Mouse (Mus musculus) A20 (cell line): ENCODE results near the gene Ddi2.

Source experiments
- DNase-seq: peaks from one replicate; pipeline ENCODE4 v3.0.0-alpha.2; 2011; ENCODE audit warnings: low read depth, low spot score

Gene Ddi2

DNA sequence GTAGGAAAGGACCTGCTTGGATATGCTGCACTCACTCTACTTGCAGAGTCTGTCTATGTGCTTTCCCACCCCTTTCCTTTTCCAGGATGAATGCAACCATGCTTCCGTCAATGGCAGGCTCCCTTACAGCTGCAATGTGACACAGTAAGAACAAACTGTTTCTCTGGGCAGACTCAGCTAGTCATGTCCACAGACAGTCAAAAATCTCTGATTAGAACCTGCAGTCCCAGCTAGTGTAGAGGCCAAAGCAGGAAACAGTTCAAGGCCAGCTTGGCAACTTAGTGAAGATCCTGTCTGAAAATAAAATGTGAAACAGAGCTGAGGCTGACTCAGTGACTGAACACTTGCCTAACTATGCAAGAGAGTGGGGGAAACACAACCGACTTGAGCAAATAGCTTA lies 18.6 kb downstream of the Ddi2 start:
- DNase-seq, result no peak

DNA sequence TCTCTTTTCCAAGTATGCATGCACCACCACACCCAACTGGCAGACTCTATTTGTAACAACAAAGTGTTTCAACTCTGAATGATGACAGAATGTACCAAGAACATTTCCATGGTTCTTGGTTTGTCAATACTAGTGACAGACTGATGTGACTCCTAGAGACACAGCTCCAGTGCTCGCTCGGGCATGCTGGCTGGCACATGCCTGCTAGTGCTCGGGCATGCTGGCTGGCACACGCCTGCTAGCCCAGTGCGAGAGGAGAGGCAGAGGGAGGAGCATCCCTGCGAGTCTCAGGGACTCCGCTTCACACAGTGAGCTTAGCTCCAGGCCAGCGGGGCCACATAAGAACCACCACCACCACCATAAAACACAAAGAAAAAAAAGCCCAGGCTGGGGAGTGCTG lies 28.5 kb downstream of the Ddi2 start:
- no peak for DNase-seq

DNA sequence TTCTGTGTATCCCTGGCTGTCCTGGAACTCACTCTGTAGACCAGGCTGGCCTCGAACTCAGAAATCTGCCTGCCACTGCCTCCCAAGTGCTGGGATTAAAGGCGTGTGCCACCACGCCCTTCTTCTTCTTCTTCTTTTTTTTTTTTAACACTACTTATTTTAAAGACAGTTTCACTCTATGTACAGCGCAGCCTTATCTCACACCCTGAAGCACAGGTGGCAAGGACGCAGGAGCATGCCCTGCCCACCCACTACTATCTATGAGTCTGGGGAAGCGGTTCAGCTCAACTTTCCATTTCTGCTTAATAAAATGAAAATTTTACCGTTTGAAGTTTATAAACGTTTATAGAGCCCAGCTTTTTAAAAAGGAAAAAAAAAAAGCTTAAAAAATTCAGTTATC lies 34.7 kb downstream of the Ddi2 start:
- DNase-seq, result no peak

DNA sequence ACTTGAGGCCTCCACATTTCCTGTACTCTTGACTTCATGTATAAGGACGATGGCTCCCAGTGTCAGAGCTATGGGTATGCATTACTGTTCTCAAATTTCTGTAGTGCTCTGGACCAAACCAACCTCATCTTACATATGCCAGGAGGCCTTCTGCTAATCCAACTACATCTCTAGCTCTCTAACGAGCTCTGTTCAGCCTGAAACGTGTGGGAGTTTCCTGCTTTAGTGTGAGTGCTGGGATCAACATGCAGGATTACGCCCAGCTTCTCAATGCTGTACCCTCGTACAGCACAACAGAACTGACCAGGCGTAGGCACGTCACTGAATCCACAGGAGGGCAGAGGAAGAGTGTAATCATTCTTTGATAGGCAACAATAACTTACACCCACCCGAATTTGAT lies 36.7 kb downstream of the Ddi2 start:
- no peak for DNase-seq

DNA sequence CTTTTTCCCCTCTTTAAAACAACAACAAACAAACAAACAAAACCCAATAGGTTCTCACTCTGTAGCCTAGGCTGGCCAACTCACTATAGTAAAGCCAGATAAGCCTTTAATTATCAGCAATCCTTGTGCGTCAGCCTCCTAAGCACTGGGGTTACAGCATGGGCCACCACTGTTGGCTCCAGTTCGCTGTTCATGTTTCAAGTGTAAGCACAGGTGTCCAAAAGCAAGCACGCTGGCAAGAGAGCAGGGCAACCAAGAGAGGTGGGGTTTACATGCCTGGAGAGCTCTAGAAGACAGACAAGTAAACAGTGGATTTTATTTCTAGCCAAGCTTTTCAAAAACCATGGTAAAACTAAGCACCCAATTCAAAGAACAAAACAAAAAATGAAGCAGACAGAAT lies 37.1 kb downstream of the Ddi2 start:
- no peak for DNase-seq

DNA sequence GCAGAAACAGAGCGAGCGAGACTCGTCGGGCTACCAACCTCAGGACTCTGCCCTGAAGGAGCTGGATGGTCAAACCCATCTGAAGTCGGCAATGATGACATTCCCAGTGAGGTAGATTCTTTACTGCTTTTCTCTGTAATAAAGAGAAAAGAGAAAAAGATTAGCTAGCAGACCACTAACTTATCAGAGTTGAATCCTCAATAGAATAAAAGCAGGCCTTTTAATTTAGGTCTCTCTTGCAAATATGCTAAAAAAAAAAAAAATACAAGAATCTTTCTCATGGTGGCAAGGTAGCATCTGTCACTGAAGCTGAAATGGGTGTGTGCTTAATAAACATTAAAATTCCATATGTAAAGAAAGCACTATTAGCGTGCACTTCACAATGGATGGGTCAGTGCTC lies 37.7 kb downstream of the Ddi2 start, which contains the start of gene Rsc1a1:
Gene Rsc1a1 (minus strand): TSS at position 101 of the 400 bp plus-strand sequence.
- DNase-seq, result no peak

DNA sequence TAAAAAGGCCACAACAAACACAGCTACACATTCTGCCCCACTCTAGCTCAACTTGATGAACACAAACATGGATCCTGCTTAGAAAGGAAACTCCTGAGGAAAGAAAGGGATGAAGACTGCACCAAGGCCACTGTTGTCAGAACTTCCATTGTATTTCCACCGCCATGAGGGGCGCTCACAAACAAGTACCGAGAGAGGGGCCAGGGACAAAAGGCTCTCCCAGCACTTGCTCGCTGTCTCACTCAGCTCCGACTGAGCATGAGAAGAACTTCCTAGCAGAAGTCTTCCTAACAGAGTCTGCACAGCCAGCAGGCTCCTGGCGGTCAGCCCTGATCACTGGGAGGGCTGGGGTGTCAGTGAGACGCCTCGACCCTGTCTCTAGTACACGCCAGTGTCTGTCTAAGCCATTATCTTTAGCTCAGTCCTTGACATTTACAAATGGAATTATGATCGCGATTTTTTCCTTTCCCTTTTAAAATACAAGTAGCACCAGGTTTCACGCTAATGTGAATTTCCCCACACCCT lies 40.5 kb downstream of the Ddi2 start:
- DNase-seq, result no peak

DNA sequence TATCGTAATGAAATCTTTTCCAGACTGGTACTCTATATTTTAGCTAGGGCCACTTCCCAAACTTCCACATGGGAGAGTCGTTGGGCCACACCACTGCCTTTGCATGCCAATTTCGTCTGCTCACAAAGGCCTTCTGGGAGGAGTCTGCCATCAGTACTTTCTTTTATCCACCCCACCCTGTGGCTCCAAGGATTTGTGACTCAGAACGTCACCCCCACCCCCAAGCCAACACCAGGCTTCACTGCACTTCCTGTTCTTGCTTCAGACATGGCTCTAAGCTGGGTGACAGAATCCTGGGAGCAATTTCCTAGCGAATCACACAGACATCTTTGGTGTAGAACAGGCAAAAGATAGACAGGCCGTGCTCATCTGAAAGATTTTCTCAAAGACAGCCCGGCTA lies 41.5 kb downstream of the Ddi2 start:
- DNase-seq, result no peak

DNA sequence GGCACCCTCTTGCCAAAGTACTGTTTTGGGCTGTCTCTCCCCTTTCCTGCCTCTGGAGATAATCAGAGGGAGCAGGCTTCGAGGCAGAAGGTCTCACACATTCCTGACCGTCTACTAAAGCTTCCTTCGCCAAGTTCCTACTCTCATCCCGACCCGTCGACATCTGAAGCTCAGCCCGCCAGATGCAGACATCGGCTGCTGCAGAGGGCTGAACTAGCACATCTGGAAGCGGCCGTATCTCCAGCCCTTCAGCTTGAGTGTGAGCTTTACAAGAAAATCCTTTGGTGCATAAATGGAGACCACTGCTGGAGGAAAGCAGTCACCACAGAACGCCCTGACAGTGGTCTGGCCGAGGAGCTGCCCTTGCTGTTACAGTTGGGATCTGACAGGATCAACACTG lies 42.3 kb downstream of the Ddi2 start:
- DNase-seq, result no peak

DNA sequence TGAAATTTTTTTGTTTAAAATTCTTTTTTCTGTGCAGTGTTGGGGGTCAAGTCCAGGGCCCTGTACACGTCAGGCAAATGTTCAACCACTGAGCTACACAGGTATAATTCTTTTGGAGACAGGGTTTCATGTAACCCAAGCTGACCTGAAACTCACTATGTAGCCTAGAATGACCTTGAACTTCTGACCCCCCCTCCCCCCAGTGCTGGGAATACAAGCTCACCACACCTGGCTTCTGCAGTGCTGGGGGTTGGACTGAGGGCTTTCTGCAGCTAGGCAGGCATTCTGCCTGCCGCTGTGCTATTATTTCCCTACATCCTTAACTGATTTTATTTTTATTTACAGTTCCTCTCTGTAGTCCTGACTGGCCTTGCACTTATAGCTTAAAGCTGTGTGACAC lies 44.2 kb downstream of the Ddi2 start:
- no peak for DNase-seq

DNA sequence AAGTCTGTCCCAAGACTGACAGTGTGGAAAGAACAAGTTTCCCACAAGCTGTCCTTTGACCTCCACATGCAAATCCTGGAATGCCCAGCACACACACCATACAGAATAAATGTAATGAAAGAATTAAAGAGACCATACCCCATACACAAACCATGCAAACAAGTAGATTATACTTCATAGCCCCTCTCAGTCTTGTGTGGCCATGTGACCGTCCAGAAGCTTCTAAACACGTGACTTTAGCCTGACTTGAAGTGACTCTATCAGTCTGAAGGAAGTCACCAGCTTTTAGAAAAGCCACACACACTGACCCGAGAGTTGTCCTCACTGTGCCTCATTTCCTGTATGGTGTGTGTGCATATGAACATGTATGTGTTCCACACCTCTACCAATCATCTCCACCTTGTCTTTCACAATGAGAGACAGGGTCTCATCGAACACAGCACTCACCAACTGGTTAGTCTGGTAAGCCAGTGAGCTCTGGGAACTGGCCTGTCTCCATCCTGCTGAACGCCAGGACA lies 46.7 kb downstream of the Ddi2 start:
- no peak for DNase-seq

DNA sequence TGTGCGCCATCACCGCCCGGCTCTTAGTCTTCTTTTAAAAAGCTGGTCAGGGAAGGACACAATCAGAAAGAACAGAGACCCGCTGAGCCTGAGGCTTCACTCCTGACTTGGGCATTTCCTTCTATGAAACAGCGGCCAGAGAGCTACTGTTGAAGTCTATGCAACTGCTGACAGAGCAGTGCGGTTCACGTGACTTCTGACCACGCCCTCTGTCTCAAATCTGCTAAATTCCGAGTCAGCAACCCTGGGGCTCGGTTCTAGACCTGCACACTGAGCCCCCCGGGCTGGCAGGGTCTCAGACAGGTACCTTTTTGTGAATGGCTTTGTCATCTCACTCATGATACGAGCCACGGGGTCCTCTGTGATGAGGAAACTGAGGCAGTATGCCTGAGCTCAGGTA lies 50.9 kb downstream of the Ddi2 start:
- DNase-seq, result no peak

DNA sequence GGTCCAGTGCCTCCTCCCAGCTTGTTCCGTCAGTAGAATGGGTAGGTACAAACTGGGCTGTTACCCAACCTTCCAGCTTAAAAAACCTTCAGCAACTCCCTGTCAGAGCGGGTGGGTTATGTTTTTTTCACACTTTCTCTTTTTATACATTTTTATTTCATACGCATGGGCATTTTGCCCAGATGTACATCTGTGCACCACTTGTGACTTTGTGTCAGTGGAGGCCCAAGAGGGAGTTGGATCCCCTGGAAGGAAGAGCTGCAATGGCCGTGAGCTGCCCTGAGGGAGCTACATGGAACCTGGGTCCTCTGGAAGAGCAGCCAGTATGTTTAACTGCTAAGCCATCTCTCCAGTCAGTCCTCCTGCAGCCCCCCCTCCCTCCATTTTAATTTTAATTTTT lies 51.8 kb downstream of the Ddi2 start:
- no peak for DNase-seq

DNA sequence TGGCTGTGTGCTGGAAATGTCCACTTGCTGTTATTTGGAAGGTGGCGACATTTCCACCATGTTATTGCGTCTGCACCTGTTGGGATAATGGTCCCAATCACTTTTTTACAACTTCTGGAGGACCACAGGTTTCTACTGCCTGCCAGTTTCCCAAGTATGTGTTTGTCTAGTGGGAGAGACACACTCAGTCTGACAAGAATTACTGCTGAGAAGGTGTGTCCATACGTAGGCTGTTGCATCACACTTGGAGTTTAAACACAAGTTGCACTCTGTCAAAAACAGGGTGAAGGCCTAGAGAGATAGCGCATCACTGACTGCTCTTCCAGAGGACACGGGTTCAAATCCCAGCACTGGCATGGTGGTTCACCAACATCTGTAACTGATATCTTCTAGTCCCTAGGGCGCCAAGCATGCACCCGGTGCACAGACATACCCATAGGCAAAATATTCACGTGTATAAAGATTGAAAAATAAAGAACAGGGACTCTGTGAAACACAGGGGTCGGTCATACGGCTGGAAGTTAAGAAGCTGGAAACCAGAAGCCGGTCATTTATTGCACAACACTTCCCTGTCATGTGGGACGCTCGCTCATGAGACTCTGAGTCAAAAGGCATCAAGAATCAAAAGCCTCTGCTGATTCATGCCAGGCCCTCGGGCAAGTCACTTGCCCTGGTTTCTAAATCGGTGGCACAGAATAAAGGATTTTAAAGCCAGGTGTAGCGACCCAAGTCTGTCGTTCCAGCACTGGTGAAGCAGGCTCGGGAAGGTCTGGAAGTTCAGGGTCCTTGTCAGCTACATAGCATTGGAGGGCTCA lies 53.1 kb downstream of the Ddi2 start:
- no peak for DNase-seq

DNA sequence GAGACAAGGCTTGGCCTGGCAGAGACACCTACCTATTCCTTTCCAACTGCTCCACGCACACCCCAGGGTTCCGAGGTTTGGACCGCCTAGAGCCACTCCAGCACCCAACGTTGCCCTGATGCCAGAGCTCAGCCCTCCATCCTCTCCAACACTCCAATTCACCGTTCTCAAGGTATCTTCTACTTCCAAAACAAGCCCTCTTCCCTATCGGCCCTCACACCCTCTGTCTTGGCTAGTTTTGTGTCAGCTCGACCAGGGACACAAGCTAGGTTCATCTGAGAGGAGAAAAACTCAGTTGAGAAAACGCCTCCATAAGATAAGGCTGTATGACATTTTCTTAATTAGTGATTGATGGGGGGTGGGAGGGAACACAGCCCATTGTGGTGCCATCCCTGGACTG lies 58.4 kb downstream of the Ddi2 start, which contains the start of gene Plekhm2:
Gene Plekhm2 (minus strand): TSS at position 101 of the 400 bp plus-strand sequence.
- DNase-seq, result no peak

DNA sequence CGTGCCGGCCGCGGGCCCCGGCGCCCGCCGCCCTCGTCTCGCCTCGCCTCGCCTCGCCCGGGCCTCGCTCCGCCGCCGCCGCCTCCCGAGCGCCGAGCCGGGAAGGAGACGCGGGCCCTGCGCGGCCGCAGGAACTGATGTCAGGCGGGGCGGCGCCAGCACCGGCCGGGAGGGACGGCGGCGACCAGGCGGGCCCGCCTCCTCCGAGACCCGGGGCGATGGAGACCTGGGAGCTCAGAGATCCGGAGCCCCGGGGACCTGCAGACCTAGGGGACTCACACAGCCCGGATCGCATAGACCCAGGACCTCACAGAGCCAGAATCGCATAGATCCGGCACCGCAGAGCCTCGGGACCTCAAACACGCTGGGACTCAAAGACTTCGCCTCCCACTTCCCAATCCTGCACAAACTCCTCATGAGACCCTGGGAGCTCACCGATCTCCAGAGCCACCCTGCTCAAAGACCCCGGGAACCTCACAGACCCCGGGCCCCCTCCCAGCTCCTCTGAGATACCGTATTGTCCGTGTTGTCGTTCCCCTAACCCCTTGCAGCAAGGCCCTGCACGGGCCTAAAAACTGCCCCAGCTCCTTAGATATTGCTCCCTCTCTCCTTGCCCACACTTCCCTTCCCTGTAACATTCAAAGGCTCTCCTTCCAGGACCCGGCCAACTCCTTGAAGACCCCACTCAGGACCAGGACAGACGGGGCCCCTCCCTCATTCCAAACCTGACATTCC lies 59.0 kb downstream of the Ddi2 start:
- DNase-seq, result peak; percentile 67

DNA sequence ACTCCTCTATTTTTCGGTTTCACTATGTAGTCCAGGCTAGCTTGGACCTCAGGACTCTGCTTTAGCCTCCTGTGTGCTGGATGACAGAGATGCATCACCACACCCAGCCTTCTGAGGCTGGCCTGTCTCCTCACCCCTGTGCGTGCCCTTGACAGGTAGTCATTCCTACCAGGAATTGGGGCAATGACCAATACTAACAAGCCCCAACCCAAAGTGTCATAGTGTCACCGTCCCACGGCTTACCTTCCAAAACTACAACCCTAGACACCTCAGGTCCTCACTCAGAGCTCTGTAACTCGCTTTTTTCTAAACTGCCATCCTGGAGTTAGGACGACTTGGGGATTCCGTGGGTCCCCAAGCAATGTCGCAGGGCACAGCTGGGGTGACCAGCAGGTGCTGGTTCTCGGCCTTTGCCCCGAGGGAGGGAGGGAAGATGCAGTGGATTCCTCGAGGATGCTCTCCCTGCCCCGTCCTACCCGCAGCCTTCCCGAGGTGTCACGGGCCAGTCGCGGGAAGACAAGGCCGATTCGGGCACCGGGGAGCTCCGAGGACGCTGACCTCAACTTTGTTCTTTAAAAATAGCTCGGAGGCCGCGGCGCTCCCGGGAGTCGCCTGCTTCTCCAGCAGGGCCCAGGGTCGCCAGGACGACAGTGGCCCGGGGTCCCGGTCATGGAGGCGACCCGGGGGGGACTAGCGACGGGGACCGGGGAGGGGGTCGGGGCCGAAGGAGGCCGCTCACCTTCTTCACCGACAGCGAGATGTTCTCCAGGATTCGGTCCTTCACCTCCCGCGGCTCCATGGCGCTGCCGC lies 59.9 kb downstream of the Ddi2 start:
- peak; percentile 41 for DNase-seq

DNA sequence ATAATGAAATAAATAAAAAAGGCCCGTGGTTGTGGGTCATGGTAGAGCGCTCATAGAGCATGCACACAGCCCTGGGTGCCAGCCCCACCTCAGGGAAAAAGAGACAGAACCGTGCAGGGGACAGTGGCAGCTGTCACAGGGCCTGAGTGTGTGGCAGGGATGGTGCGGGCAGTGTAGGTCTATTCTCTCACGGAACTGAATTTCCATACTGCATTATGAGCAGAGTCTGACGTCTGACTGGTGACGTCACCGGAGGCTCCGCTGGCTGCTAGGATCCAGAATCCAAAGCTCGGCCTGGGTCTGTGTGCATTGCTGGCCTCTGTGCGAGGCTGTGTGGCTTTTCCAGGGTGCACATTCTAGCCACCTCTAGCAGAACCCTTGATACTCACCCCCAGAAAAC lies 62.3 kb downstream of the Ddi2 start:
- no peak for DNase-seq

DNA sequence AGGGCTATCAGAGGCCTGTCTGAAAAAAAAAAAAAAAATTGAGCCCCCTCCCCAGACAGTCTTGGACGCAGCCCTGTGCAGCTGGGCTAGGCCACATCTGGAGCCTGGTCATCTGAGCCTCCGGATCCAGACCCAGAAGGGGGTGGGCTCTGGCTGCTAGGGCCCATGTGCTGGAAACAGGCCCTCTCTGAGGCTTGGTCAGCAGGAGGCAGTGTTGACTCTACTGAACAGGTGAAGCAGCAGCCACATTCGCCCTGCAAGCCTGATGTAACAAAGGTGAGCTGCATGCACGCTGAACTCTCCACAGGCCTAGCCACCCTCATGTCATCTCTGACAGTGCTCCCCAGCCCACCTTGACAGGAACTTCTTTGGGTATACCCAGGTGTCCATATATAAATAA lies 63.5 kb downstream of the Ddi2 start:
- peak; percentile 43 for DNase-seq

DNA sequence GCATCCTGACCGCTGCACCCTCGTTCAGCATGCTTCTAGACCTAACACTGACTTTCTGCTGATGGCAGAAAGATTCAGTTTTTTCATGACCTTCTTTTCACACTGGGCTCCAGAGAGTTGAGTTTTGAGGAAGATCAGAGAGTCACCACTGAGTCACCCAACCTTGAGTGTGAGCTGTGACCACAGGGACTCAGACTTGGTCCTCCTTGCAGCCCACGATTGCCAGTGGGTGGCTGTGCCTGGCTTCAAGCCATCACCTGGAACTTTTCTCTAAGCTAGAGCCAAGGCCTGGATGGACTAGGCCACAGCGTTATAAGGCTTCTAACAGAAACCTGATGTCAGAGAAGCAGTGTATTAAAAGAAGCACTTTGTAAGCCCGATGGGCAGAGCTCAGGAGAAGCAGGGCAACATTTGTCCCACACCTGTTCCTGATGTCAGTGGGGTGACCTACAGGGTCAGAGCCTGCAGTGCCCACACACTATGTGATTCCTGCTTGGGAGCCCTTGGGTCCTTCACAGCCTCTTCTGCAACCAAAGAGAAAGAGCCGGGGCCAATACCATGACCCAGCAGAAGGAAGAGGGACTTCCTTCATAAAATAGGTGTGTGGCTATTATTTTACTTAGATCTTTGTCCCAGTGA lies 64.3 kb downstream of the Ddi2 start:
- DNase-seq, result no peak

DNA sequence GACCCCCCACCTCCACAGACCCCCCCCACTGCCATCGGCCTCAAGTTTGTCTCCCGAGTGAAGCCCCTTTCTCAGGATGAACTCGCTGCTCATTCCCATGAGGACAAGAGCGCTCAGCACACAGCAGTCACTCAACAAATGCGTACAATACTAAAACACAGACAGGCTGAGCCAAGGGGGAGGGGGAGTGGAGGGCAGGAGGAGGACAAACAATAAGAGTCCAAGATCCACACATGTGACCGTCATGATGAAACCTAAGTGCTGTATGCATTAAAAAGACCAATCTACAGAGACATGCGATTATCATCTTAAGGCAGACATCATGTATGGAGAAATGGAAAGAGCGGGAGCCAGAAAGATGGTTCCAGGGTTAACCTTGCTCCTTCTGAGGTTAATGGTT lies 66.3 kb downstream of the Ddi2 start:
- no peak for DNase-seq
